Mouse (Mus musculus) stomach, postnatal 0 days (tissue): ENCODE measurements at regions not wholly inside any gene's neighbourhood (a gene's known extent, or its start where the extent isn't known, plus 50 kb on each side); places are given as distances from the start of the nearest gene placed in this dataset.
A peak's percentile ranks its signal among the peaks of the same experiment; 100 is the strongest.

Source experiments
- ATAC-seq: fragments of 200-750 bp; cut with Nextera tagmentation; 2 replicates; pipeline ENCODE4 v1.8.0; 2017; ENCODE audit not compliant: low FRiP score, low TSS enrichment
- DNase-seq: peaks from one replicate; pipeline ENCODE4 v3.0.0-alpha.2; 2016; ENCODE audit warnings: low spot score
- H3K27ac ChIP-seq: fragments of 300-500 bp; sonication (generic); replicated peaks from 2 replicates; pipeline ENCODE4 v1.5.1; 2014; ENCODE audit warnings: mild to moderate bottlenecking, control low read depth
- H3K27me3 ChIP-seq: fragments of 300-500 bp; sonication (generic); 2 replicates; pipeline ENCODE4 v1.6.1; 2014; ENCODE audit warnings: low read length; ENCODE audit not compliant: control insufficient read depth, insufficient read depth
- H3K36me3 ChIP-seq: fragments of 300-500 bp; sonication (generic); 2 replicates; pipeline ENCODE4 v1.6.1; 2014; ENCODE audit warnings: low read length, mixed read lengths; ENCODE audit not compliant: control insufficient read depth, insufficient read depth
- H3K4me1 ChIP-seq: fragments of 300-500 bp; sonication (generic); replicated peaks from 2 replicates; pipeline ENCODE4 v1.6.1; 2014; ENCODE audit warnings: antibody characterized with exemption; ENCODE audit not compliant: control insufficient read depth, insufficient read depth
- H3K4me2 ChIP-seq: fragments of 300-500 bp; sonication (generic); replicated peaks from 2 replicates; pipeline ENCODE4 v1.6.1; 2014; ENCODE audit warnings: low read depth, mild to moderate bottlenecking, control low read depth, moderate library complexity
- H3K4me3 ChIP-seq: fragments of 300-500 bp; sonication (generic); 2 replicates; pipeline ENCODE4 v1.5.1; 2014; ENCODE audit warnings: low read depth, low read length, control low read depth
- H3K9ac ChIP-seq: fragments of 300-500 bp; sonication (generic); 2 replicates; pipeline ENCODE4 v1.6.1; 2014; ENCODE audit warnings: mild to moderate bottlenecking, low read length, control low read depth, mixed read lengths
- H3K9me3 ChIP-seq: fragments of 300-500 bp; sonication (generic); 2 replicates; pipeline ENCODE4 v1.6.1; 2016; ENCODE audit warnings: low read length; ENCODE audit not compliant: control insufficient read depth
- CTCF ChIP-seq: IDR thresholded peaks from 2 replicates; pipeline ENCODE4 v1.5.1; 2016; ENCODE audit warnings: antibody characterized with exemption, low read depth, mild to moderate bottlenecking, moderate library complexity
- EP300 ChIP-seq: optimal IDR thresholded peaks from 2 replicates; pipeline ENCODE3; 2016; ENCODE audit warnings: antibody characterized with exemption
- WGBS: fragments of 180-500 bp; shearing (Covaris S2); extraction: QIAGEN DNeasy Blood & Tissue Kit; methylation state at CpG from one replicate; pipeline ENCODE4 v1.1.7; 2014; 5-methylcytosine and 5-hydroxymethylcytosine counted together

- Histone ChIP-seq H3K4me1 (no peaks in the 10 kb centered on the region), H3K4me2 (no peak overlapping the region), H3K9me3 (no peaks in the 10 kb centered on the region), H3K36me3 (no peaks in the 10 kb centered on the region), H3K27me3 (no peaks in the 10 kb centered on the region), H3K27ac (no peak overlapping the region), H3K4me3 (no peak overlapping the region), H3K9ac (no peak overlapping the region)
- no peak for TF ChIP-seq EP300
- no peak for TF ChIP-seq CTCF
- DNase-seq = no peak
- 89% methylated on average over 4 of the region's 4 CpGs for WGBS
- no peak for ATAC-seq
These were observed 237.0 kb upstream of the Gm37988 start for GRCm38 (mm10) chr1:4570730-4571129.

GRCm38 (mm10) chr1:4571299-4572202 is 236.1 kb upstream of the Gm37988 start:
- H3K9ac ChIP-seq = peak overlapping the region; percentile 68
- DNase-seq (peak; percentile 84), ATAC-seq (peak; percentile 86)
- H3K4me2 ChIP-seq = peak overlapping the region; percentile 87
- WGBS = under 1% methylated on average over 48 of the region's 58 CpGs
- H3K4me1 ChIP-seq = no peaks in the 10 kb centered on the region
- H3K36me3 ChIP-seq = no peaks in the 10 kb centered on the region
- TF ChIP-seq EP300 (no peak), CTCF (peak; percentile 41; the same call in 1 of the 2 replicates)
- H3K4me3 ChIP-seq = peak overlapping the region; percentile 56
- H3K27ac ChIP-seq = peak overlapping the region; percentile 73
- no peaks in the 10 kb centered on the region for H3K9me3 ChIP-seq
- no peaks in the 10 kb centered on the region for H3K27me3 ChIP-seq

DNA sequence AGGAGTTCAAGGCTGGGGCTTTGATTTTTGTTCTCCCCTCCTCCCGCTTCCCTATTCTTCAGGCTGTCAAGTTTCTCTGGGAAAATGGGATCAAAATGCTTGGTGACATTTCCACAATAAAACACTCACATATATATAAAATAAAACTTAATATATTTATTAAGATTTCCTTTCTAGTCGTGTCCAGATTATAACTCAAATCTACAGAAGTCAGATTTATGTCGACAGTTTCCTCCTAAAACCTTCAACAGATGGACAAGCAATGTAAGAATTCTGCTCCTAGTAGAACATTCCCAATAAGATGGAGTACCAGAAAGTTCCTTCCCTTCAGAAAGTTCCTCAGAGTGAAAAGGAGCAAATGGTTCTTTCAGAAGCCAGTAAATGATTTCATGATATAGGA is 235.4 kb upstream of the Gm37988 start:
- no peak overlapping the region for H3K9ac ChIP-seq
- TF ChIP-seq EP300 (no peak), CTCF (no peak)
- H3K27me3 ChIP-seq = no peaks in the 10 kb centered on the region
- H3K4me2 ChIP-seq = peak overlapping the region; percentile 87
- no peak overlapping the region for H3K27ac ChIP-seq
- no peaks in the 10 kb centered on the region for H3K9me3 ChIP-seq
- peak overlapping the region; percentile 56; the same call in 1 of the 2 replicates for H3K4me3 ChIP-seq
- H3K36me3 ChIP-seq = no peaks in the 10 kb centered on the region
- WGBS = 58% methylated on average over 3 of the region's 3 CpGs
- no peaks in the 10 kb centered on the region for H3K4me1 ChIP-seq
- no peak for DNase-seq
- ATAC-seq = no peak

DNA sequence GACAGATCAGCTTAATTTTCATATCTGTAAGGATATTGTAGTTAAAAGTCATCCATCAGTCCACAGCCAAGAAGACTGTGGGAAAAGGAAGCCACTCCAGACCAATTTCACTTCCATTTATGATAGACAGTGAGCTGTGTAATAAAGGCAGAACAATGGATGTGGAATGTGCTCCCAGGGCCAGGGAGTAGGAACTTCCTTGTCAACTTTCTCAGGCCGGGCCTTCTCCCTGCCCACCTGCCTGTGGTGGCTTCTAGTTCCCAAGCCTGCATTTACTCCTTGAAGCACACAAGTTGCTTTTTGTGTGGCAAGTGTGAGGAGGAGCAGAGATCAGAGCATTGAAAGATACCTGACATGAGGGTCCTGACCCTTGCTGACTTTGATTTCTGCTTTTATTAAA is 233.6 kb upstream of the Gm37988 start:
- no peak overlapping the region for H3K9ac ChIP-seq
- no peak overlapping the region for H3K4me3 ChIP-seq
- no peaks in the 10 kb centered on the region for H3K4me1 ChIP-seq
- no peak for ATAC-seq
- WGBS = 54% methylated on average over 1 of the region's 1 CpGs
- H3K9me3 ChIP-seq = no peaks in the 10 kb centered on the region
- H3K4me2 ChIP-seq = no peak overlapping the region
- TF ChIP-seq EP300 = no peak
- H3K27me3 ChIP-seq = no peaks in the 10 kb centered on the region
- no peak overlapping the region for H3K27ac ChIP-seq
- H3K36me3 ChIP-seq = no peaks in the 10 kb centered on the region
- DNase-seq = no peak

- H3K4me3 ChIP-seq = no peak overlapping the region
- no peak for ATAC-seq
- DNase-seq = no peak
These were observed 230.7 kb upstream of the Gm37988 start for GRCm38 (mm10) chr1:4576957-4577356.

DNA sequence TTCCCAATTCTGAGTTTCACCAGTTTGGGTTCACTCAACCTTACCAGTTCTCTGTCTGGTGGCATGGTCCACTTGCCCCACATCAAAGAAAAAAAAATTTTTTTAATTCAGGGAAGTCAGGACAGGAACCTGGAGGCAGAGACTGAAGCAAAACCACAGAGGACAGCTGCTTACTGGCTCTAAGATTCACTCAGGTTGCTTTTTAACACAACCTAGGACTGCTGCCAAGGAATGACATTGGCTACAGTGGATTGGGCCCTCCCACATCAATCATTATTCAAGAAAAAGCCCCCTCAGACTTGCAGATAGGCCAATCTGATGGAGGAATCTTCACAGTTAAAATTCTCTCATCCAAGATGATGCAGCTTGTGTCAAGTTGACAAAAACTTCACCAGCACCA is 225.2 kb upstream of the Gm37988 start:
- no peak for ATAC-seq
- Histone ChIP-seq H3K9ac (no peak overlapping the region), H3K4me3 (no peak overlapping the region), H3K27me3 (no peaks in the 10 kb centered on the region), H3K36me3 (no peaks in the 10 kb centered on the region), H3K4me1 (no peaks in the 10 kb centered on the region), H3K4me2 (no peak overlapping the region), H3K27ac (no peak overlapping the region), H3K9me3 (no peaks in the 10 kb centered on the region)
- TF ChIP-seq CTCF (no peak), EP300 (no peak)
- no peak for DNase-seq

More at GRCm38 (mm10) chr1:4576957-4577356, 230.7 kb upstream of the Gm37988 start:
- Histone ChIP-seq H3K27me3 (no peaks in the 10 kb centered on the region), H3K9me3 (no peaks in the 10 kb centered on the region), H3K27ac (no peak overlapping the region), H3K4me1 (no peaks in the 10 kb centered on the region), H3K4me2 (no peak overlapping the region), H3K9ac (no peak overlapping the region), H3K36me3 (no peaks in the 10 kb centered on the region)
- WGBS = 26% methylated on average over 1 of the region's 1 CpGs
- TF ChIP-seq CTCF = no peak
- no peak for TF ChIP-seq EP300
